Mouse (Mus musculus) right cerebral cortex, postnatal 4 days (tissue): ENCODE results near the gene Cpm.
A peak's percentile ranks its signal among the peaks of the same experiment; 100 is the strongest.

Experiments
- DNase-seq: peaks from one replicate; pipeline ENCODE4 v3.0.0-alpha.2; 2022

Gene Cpm

DNA sequence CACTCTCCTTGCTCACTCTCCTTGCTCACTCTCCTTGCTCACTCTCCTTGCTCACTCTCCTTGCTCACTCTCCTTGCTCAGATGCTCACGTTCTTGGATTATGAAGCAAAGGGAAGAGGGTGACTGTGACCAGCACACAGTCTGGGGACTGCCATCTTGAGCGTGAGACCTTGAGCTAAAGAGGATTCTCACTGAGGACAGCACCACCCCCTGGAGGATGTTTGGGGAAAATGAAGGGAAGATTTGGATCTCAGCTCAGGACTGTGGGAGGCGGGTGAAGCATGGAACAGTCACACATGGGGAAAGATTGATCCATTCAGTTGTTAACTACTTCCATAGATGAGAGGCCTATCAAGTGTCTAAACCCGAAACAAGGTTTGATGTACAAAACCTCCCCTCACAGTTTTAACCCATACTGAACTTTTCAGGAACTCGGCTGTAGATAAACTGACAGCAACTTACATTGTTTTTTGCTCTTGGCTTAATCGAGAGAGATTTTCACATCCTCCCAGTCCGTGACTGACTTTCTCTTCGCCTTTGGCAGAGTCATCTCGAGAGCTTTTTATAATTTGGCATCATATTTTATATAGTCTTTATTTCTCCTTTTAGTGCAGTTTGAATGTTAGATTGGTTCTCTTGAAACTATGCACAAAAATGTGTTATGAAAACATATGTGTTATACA, 7.9 kb downstream of the Cpm start:
- DNase-seq = no peak

DNA sequence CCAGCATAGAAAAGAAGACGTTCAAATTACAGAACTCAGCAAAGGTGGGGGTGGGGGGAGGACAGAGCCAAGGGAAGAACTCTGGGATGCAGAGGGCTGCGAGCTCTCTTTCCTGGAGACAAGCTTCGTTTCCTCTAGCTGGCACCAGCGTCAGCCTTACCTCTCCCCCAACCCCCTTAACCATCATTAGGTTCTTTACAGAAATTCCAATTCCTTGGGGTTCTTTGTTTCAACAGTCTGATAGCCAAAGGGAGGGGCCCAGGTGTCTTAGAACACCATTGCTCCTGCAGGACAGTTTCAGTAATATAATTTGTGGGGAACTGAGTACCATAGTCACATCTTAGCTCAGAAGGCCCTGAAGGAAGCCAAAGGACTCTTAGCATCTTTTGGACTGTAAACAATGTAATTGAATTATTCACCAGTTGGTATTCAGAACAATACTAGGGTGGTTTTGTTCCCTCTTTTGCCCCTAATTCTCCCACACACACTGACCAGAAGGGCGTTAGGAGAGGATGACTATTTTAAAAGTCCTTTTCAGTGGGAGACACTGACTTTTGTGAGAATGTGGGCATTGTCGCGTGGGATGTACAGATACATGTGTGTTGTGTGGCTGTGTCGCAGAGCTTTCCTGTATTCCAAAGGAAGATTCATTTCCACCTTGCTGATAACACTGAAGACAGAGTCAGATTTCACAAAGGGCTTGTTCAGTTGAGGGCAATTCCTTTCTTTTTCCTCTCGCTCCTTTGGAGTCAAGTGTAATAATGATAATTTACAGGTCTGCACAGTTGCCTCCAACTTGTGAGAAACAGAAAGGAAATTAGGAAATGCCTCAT, 8.7 kb downstream of the Cpm start:
- DNase-seq = no peak

DNA sequence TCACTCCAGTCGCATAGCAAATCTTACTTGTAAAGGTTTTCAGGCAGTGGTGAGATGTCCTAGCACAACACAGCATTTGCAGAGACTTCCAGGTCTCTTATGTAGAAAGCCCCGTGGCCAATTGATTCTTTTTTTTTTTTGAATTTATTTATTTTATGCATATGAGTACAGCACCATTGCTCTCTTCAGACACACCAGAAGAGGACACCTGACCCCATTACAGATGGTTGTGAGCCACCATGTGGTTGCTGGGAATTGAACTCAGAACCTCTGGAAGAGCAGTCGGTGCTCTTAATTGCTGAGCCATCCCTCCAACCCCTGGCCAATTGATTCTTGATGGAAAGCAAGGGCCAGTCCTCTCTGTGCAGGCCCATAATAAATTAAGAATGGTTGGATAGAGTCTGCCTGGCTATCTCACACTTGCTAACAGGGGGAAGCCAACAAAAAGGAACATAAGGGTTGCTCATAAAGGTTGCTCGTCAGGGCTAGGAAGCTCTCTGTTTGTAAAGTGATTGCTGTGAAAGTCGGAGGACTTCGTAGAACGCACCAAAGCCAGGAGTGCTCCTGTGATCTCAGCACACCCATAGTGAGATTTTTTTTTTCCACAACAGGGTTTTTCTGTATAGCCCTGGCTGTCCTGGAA, 9.4 kb downstream of the Cpm start:
- no peak for DNase-seq

DNA sequence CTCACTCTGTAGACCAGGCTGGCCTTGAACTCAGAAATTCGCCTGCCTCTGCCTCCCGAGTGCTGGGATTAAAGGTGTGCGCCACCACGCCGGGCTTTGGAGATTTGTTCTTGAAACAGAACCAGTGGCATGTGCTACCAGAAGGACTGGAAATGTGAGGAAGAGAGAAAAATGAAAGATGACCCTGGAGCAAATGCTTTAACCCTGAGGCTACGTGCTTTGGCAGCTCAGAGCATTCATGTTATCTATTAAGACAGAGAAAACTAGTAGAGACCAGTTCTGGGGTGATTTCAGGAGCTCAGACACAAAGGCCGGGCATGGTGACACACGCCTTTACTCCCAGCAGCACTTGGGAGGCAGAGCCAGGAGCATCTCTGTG, 9.9 kb downstream of the Cpm start:
- no peak for DNase-seq

DNA sequence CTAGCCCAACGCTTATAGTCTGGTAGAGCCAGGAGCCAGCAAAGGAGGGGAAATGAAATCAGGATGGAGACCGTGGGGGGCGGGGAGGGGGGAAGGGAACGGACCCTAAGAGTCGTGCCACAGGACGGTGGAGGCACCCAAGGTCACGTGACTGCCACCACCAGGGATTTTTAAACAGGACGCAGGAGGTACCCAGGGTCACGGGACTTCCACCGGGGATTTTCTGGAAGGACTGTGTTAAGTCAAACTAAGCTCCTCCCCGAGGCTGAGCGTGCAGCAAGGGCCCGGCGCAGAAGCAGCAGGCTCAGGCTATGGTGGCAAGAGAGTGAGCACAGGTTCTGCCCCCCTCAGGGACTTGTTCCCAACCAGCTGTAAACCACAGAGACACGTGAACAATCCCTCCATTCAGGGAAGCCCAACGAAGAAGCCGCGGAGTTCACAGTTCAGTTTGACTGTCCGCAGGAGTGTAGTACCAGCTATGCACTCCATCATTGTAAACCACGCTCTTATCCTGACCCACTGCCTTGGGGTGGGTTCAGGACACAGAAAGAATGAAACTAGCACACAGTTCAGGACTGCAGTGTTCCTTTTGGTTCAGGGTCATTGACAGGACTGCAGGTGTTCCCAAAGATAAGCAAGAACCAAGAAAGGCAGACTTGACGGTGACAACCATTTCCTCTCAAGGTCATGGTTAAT, 10.7 kb downstream of the Cpm start:
- no peak for DNase-seq

DNA sequence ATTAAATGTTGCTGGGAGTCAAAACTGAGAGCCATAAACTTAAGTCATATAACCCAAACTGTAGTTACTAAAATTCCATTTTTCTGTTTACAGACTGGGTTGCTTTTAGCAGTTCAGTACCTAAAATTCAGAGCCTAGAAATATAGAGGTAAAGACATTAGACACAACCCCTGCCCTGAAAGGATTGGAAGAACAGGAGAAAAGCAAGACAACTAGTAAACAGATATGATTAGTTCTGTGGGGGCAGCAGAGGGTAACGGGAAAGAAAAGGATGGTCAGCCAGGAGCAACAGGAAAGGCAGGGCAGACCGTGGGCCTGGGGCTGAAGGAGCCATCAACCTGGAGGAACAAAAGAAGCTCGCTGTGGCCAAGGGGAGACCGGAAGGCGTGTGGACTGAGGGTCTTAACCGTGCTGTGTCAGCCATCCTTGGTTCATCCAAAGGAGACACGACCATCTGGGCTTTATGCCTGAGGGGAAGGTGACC, 11.3 kb downstream of the Cpm start:
- no peak for DNase-seq

DNA sequence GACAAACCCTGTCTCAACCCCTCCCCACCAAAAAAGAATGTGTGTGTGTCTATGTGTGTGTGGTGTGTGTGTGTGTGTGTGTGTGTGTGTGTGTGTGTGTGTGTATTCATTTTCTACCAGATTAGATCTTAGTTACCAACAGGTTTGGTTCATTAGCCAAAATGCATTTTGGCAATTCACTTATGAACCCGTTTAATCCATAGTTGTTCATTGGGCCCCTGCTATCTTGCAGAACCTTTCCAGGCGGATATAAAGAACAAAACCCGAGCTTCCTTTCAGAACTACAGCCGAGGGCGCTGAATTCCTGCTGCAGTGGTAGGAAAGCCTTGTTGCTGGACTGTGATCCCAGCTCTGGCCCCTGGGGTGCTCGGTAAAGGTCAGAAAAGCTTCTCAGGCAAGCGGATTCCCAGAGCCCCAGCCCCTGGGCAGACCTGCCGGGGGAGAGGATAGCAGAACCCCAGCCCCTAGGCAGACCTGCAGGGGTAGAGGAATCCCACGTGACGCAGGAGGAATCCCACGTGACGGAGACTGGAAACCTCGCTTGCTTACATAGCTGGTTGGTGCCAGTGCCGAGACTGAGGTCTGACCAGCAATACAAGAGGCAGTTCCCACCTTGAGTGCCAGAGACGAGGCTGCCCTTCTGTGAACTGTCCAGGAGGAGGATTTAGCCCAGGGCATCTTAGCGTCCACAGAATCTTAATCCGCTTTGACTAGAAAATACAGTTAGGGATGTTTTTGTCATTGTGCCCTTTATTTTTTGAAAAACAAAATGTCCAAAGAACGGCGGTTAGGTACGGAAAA, 12.3 kb downstream of the Cpm start:
- no peak for DNase-seq

DNA sequence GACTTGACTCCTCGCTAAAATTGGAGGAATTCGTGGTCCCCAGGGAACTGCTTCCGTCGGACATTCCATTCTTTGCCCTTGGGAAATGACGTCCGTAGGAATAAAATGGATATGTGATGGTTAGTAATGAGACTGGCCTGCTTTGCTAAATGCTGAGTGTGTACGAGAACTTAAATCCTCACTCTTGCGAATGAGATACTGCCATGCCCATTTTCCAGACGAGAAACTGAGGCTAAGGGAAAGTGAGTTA, 12.8 kb downstream of the Cpm start:
- DNase-seq = no peak

DNA sequence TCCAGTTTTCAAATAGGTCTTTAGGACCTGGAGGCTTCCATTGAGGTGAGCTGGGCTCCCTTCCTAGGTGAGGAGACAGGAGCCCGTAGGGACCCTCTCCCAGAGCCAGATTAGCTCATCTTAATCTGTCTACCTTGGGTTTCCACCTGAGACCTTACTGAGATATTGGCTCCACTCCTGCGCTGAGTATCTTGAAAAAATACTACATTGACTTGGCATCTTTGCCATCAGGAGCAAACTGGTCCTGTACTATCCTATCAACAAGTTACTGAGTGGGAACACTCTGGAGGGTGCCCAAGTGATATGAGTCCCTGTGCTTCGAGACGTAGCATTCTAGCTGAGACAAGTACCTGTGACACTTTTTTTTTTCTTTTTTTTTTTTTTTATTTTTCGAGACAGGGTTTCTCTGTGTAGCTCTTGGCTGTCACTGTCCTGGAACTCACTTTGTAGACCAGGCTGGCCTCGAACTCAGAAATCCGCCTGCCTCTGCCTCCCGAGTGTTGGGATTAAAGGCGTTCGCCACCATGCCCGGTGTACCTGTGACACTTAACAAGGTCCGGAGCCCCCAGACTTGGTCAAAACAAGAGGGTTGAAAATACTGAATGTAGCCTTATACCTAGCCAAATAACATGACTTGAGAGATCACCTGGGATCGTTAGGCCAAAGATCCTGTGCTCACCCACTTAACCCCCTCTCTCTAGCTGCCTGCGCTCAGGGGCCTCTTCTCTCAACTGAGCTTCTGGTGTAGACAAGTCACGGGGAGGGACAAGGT, 13.4 kb downstream of the Cpm start:
- DNase-seq = no peak

DNA sequence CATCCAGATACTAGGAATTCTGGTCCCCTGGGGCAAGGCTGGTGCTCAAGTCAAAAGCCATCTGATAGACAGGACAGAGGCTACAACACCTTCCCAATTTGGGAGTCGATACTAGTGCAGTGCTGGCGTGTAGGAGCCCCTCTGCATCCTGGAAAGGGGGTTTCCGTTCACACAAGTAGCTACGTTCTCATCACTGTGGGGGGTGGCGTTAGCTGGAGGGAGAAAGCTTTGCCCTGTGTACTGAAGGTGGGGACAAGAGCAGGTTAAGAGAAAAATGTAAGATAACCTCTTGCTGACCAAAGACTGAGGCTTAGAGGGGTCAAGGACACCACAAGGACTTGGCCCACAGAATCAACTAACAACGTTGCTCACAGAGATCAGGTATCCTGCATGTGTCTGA, 14.0 kb downstream of the Cpm start:
- no peak for DNase-seq

DNA sequence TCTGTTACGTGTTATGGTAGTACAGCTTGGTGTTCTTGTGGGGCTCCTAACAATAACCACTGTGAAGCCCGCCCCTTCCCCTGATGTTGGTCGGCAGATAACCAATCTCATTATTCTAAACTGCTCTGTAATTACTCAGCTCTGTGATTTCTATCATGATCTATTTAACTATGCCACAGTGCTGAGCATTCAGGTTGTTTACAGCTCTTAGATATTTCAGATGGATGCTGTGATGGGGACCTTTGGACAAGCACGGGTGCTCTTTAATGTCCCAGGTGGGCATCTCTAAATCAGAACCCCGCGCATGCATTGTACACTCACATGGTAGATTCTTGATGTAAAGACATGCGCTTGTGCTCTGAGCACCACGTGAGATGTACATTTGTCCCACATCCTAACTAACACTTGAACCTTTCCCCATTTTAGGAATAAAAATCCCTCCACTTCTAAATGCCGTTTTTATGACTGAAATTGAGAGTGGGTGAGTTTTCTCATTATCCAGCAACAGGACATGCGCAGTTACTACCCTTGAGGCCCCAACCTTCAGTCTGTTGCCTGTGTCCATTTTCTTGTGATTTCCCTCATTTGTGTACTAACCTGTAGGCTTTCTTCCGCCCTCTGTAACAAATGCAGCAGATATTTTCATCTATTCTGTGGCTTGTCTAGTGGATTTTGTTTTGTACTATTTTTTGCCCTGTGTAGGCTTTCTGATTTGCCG, 14.6 kb downstream of the Cpm start:
- no peak for DNase-seq

DNA sequence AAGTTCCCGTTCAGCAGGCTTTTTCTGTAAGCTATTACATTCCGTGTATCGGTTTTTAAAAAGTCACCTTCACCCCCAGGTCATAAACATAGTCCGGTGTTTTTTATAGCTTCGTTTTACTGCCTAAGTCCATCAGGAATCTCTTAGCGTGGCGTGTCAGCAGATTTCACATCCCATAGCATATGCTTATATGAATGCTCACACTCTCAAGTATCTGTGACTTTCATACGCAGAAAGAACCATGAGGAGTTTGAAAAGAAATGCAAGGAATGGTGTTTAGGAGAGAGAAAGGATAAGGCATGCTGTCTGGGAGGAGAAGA, 15.1 kb downstream of the Cpm start:
- no peak for DNase-seq

DNA sequence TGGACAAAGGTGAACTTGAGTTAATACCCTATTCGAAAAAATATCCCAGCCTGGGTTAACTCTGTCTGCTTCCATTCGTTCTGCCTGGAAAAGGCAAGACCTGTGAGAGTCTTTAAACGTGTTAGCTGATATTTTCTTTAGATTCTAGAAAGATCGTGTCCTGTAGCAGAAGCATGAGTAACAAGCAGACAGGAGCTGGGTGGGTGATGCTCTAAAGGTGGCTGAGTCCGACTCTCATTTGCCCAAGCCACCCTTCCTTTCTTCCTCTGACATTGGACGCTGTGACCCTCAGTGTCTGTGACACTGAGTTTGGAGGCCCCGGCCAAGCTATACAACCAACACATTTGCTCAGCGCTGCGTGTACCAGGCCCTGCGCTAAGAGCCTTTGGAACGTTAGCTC, 15.5 kb downstream of the Cpm start:
- no peak for DNase-seq

DNA sequence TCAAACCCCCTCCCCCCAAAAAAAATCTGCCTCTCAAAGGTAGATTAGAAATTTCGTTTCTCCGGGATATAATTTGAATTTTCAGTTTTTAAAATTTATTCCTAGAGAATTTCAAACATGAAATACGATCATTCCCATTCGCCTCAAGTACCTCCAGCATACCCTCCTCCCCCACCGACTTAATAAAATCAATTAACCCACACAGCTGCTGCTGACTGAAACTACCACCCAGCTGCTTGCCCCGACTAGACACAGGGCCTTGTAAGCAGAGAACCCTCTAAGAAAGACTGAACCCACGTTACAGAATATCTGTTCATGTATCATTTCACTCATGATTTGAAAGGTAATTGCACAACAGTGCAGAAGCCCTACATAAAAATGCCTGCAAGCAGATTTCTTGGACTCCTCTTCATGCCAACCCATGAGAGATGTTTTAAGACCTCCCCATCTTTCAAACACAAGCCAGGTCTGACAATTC, 16.2 kb downstream of the Cpm start:
- DNase-seq = no peak

DNA sequence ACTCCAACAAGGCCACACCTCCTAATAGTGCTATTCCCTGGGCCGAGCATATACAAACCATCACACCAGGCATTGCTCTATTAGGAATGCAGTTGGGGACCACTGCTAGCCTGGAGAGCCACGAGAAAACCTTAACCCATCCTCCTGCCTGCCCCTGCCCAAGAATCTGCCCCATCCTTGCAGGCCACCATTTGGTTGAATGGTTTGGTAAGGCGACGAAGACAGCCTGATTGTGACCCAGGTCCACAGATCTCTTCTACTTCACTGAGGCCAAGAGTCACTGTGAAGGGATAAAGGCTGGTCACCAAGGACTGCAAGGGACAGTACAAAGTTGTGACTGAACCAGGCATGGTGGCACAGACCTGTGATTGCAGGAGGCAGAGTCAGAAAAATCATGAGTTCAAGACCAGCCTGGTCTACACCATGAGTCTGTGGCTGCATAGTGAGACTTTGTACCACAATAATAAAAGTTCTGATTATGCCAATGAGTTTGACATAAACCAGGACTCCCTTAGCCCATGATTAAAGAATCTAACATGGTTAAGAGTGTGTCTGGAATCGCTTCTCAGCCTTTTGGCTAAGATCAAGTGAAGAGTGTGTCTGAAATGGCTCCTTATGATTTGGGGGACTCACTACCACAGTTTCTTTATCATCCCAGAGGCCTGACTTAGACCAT, 17.3 kb downstream of the Cpm start:
- no peak for DNase-seq

DNA sequence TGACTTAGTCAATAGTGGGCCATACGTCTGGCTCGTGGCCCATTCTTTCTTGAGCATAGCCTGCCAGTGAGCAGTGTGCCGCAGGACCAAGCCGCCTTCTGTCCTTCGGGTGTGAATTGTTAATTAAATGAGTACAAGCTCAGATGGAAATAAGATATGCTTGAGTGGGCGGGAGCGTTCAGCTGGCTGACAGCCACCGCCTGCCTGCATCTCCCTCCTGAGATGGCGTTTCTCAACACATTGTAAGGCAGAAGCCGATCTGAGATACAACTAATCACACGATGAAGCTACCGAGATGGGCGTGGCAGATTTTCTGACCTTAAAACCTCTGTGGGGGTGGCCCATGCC, 17.8 kb downstream of the Cpm start:
- DNase-seq = peak; percentile 56

DNA sequence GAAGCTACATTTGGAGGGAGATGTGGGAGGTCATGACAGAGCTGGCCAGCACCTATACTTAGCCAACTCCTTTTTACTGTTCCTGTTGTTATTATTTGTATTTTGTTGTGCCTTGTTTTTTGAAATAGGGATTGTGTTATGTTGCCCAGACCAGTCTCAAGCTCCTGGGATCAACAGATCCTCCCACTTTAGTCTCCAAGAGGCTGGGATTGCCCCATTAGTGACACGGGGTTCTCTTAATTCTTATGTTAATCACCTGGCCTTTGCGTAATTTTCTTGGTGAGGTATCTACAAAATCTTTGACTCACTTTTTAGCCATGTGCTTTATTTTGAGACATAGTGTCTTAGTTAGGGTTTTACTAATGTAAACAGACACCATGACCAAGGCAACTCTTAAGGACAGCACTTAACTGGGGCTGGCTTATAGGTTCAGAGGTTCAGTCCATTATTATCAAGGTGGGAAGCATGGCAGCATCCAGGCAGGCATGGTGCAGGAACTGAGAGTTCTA, 18.7 kb downstream of the Cpm start:
- no peak for DNase-seq

DNA sequence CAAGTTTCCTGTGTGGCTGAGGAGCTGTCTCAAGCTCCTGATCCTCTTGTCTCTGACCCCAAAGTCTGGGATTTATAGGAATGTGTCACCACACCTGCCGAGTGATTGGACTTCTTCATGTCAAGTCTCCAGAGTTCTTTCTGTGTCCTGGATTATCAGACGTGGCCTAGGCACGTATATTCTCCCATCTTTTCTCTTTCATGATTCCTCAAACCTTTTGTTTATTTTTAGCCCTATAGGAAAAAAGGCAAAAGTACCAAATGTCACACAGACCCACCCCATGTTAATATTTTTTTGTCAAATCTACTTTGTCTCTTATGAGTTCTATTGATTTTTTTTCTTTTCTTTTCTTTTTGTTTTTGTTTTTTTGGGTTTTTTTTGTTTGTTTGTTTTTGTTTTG, 19.3 kb downstream of the Cpm start:
- no peak for DNase-seq

DNA sequence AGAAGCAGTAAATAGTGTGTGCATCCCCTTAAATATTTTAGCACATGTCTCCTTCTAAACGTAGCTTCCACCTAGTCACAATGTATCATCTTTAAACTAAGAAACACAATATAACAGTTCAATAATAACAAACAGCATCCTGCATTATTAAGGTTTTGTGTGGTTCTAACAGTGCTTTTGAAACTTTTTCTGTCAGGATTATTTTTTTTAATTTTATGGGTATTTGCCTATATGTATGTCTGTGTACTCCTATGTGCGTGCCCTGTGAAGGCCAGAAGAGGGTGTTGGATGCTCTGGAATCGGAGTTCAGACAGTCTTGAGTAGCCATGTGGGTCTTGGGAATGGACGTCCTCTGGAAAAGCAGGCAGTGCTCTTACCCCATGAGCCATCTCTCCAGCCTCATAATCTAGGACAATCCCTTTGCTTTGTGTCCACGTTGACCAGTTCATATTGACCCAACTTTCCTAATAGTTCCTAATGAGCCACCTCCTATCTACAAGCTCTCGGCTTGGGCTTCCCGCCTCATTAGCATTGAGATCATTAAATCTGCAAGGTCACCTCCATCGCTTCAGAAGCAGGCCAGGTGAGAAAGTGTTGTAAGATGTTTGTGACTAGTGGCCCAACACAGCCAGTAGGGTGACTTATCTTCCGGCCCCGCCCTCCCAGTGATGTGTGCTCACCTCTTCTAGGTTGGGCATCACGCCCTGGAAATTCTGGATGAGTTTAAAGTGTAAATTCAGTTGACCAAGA, 20.2 kb downstream of the Cpm start:
- DNase-seq = no peak
